Mouse (Mus musculus): Measurements from ENCODE around the gene Tpi1.

DNA sequence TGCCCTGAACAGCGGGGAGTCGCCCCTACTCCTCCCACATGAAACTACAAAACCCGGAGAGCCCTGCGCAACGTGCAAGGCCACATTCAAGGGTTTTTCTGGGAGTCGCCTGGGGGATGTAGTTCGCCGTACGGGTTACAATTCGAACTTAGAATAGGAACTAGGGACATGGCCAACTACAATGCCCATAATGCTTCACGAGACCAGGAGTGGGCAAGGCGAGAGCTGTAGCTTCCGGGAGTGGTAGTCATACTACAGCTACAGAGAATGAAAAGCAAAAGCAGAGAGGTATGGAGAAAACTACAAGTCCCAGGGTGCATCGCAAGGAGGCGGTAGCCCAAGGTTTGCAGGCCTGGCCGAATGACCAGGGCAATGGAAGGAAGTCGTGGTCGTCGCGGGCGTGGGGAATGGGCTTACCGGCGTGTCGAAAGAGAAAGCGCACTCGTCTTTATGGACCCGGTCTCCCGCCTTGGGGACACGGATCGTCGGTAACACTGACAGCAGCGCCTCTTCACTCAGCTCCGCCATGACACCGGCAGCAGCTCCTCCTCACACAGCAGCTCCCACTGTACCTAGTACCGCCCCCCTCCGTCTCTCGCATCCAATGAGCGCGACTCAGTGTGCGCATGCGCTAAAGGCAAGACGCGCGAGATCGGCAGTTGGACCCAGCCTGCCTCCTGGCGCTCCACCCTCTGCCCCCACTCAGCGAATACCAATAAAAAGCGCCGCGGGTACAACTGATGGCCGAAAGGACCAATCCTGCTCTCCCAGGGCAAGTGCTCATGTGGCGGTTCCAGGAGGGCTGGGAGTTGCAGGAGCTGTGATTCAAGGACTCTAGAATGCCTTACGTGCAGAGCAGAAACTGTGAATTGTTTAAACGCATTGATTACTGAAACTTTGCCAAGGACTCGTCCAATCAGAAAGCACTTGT, 15.0 kb upstream of the Tpi1 start, which contains the start of the genes Usp5 and Cdca3:
- TF ChIP-seq USF1 (IDR thresholded peaks at IDR 0.05; ENCODE audit: low read depth) (peak; percentile 41), REST (IDR thresholded peaks at IDR 0.05; ENCODE audit: insufficient read depth, insufficient read length) (no peak), TCF12 (IDR thresholded peaks at IDR 0.05; ENCODE audit: insufficient read depth, poor library complexity, severe bottlenecking) (no peak), CEBPB (IDR thresholded peaks at IDR 0.05; ENCODE audit: insufficient read depth, poor library complexity, severe bottlenecking) (no peak), MAX (IDR thresholded peaks at IDR 0.05; ENCODE audit: low read depth) (no peak), TCF3 (IDR thresholded peaks at IDR 0.05; ENCODE audit: insufficient read length, low read depth) (no peak), POLR2A (IDR thresholded peaks at IDR 0.05; ENCODE audit: insufficient read length, low read depth) (peak; percentile 83), POLR2AphosphoS2 (IDR thresholded peaks at IDR 0.05; ENCODE audit: insufficient read length, low read depth) (peak; percentile 51)
